Mouse (Mus musculus) small intestine, adult 2 months (tissue): ENCODE measurements around the gene Gm28308. TPM values are rescaled to one million over a fixed set of nuclear protein-coding genes. Genes with fewer than 3 reads are reported as not detected.
A peak's percentile ranks its signal among the peaks of the same experiment; 100 is the strongest.

Experiments
- H3K27ac ChIP-seq: fragments of 200-500 bp; 2 replicates; pipeline ENCODE4 v1.5.1; 2012; ENCODE audit warnings: low read depth, low read length, control low read depth, inconsistent platforms; ENCODE audit not compliant: insufficient read depth
- H3K27me3 ChIP-seq: fragments of 200-500 bp; 2 replicates; pipeline ENCODE4 v1.6.1; 2012; ENCODE audit warnings: mild to moderate bottlenecking, moderate library complexity, low read length, inconsistent platforms; ENCODE audit not compliant: control insufficient read depth, insufficient read depth
- H3K36me3 ChIP-seq: fragments of 200-500 bp; 2 replicates; pipeline ENCODE4 v1.6.1; 2012; ENCODE audit warnings: mild to moderate bottlenecking, low read length, control low read depth, inconsistent platforms; ENCODE audit not compliant: control insufficient read depth, insufficient read depth
- H3K4me1 ChIP-seq: fragments of 200-500 bp; 2 replicates; pipeline ENCODE4 v1.6.1; 2012; ENCODE audit warnings: low read length, inconsistent platforms, mixed read lengths; ENCODE audit not compliant: control insufficient read depth, insufficient read depth, insufficient read length
- H3K4me3 ChIP-seq: fragments of 200-500 bp; 2 replicates; pipeline ENCODE4 v1.5.1; 2012; ENCODE audit warnings: low read depth, mild to moderate bottlenecking, control low read depth, inconsistent platforms, low read length, moderate library complexity
- CTCF ChIP-seq: fragments of 200-500 bp; IDR thresholded peaks from 2 replicates; pipeline ENCODE4 v1.5.1; 2012; ENCODE audit warnings: low read depth, mild to moderate bottlenecking, control low read depth, inconsistent platforms, low read length, moderate library complexity, mixed read lengths; ENCODE audit not compliant: insufficient replicate concordance, insufficient read length; ENCODE audit errors: extremely low read depth
- POLR2A ChIP-seq: fragments of 200-500 bp; IDR thresholded peaks from 2 replicates; pipeline ENCODE4 v1.6.1; 2012; ENCODE audit warnings: low read depth, mild to moderate bottlenecking, control low read depth, inconsistent platforms, low read length, moderate library complexity
- WGBS: fragments of 180-500 bp; shearing (Covaris S2); methylation state at CpG from one replicate; pipeline ENCODE4 v1.1.7; 2018; 5-methylcytosine and 5-hydroxymethylcytosine counted together
- polyA plus RNA-seq: library from polyadenylated mRNA; depleted of rRNA; stranded (reverse); fragments of >200 nt; gene quantifications from 2 replicates; pipeline ENCODE4 v1.2.3, GENCODE M21; 2012

The Gm28308 gene
- polyA plus RNA-seq, 1 experiment: 0.58 TPM

DNA sequence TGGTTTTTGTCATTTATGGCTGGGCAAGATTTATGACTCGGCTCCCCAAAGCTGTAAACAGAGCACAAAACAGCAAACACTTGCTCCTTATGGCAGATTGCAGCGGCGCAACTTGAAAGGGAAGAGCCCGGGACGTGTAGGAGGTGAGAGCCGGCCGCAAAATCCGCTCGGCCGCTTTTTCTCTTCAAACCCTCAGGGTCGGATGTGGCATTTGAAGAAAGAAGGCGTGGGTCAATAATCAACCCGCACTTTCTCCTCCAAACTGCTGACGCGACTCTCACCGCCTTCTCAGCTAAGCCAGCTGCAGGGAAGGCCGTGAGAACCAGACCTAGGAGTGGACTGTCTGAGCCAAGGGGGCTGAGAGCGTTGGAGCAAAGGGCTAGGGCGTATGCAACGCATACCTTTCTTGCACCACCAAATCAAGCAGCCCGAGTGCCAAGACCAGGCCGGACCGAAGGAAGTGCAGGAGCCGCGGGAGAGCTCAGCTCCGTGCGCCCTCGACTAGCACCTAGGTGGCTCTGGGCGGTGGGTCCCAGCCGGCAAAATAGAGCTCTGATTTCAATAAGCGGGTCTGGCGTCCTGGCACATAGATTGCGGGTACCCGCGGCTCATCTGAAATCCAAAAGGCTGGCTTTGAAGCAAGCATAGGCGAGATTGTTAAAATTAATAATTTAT is 35.9 kb downstream of the Gm28308 start, which contains the start of gene 5730596B20Rik:
Gene 5730596B20Rik, plus strand, starts transcription at position 438 of the 675 bp plus-strand sequence.
- no peaks in the 10 kb centered on the region for H3K36me3 ChIP-seq

DNA sequence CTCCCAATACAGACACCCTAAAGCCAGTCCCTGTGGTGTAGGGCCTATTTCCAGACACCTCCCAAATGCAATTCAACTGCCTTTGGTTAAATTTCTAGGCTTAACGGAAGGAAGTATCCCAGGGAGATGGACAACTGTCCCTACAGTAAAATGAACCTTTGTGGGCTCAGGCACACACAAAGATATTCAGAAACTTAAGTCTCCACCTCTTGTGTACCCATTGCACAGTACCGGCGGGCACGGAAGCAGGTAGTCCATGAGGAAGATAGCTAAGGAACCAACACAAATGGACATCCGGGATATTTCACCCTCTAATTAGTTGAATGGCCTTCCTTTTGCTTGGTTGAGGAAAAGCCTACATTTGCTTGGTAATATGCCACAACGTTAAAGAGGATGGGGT is 36.7 kb downstream of the Gm28308 start:
- Histone ChIP-seq H3K4me3 (peak overlapping the region; percentile 60), H3K36me3 (no peaks in the 10 kb centered on the region), H3K27me3 (peaks cover 38% of the 10 kb centered on the region), H3K27ac (peak overlapping the region; percentile 65), H3K4me1 (peaks cover 3% of the 10 kb centered on the region; the same call in 1 of the 2 replicates)
- WGBS: 18% methylated on average over 6 of the region's 6 CpGs
- TF ChIP-seq POLR2A: no peak
- TF ChIP-seq CTCF: no peak

More for the DNA sequence above, 35.9 kb downstream of the Gm28308 start, which contains the start of gene 5730596B20Rik:
- TF ChIP-seq POLR2A (peak; percentile 29; the same call in 1 of the 2 replicates), CTCF (no peak)
- Histone ChIP-seq H3K4me1 (peaks cover 2% of the 10 kb centered on the region; the same call in 1 of the 2 replicates), H3K4me3 (peak within 1 kb of the TSS; percentile 60), H3K27me3 (peaks cover 34% of the 10 kb centered on the region), H3K27ac (peak within 1 kb of the TSS; percentile 65)
- WGBS: 8% methylated on average over 36 of the region's 36 CpGs

DNA sequence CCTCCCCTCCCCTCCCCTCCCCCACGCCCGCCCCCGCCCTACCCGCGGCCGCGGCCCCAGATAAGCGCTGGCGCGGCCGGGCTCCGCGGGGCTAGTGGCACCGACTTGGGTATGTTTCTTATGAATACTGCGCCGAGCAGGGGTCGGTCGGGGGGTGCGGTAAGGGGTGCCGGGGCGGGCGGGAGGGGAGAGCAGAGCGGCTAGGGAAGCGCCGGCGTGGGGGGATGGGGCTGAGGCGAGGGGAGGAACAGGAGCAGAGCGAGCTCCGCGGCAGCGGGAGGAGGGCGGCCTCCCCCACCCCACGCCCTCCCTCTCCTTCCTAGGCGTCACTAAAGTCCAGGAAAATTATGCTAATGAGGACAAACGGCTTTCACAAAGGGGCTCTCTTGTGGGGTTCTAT is 37.3 kb downstream of the Gm28308 start:
- Histone ChIP-seq H3K27me3 (peaks cover 40% of the 10 kb centered on the region), H3K27ac (peak overlapping the region; percentile 65; the same call in 1 of the 2 replicates), H3K4me1 (peaks cover 3% of the 10 kb centered on the region; the same call in 1 of the 2 replicates), H3K4me3 (peak overlapping the region; percentile 59), H3K36me3 (no peaks in the 10 kb centered on the region)
- 26% methylated on average over 20 of the region's 35 CpGs for WGBS
- TF ChIP-seq CTCF (no peak), POLR2A (no peak)

DNA sequence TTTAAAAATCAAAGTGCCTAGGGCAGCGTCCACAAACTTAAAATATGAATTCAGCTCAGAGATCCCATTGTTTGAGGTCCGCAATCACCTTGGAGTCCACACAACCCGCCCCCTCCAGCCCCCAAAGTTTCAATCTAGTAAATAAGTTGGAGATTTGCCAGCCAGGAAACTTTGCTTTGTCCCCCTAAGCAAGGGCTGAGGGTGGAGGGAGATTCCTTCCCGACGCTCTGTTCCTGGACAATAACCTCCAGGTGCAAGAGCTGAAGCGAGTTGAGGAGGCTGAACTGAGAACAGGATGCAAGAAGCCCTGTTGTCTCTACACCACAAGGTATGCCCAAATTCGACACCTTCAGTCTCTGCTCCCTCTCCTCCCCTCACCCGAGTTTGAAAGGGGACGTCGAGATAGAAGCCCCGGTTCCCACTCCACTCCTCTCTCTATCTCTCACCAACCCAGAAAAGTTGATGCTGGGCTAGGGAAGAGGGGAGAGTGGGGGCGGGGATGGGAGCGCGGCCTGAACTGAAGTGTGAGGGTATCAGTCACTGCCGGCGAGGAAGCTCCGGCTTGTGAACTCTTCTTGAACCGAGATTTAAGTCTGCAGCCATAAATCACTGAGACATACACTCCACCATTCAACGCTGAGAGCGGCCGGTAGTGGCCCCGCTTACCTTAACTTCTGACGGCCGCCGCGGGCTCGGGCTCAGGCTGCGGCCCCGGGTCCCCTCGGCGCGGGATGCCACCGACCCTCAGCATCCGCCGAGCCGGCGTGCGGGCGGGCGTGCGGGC is 38.0 kb downstream of the Gm28308 start:
- 19% methylated on average over 39 of the region's 41 CpGs for WGBS
- peak overlapping the region; percentile 72 for H3K27ac ChIP-seq
- TF ChIP-seq POLR2A: no peak
- no peak for TF ChIP-seq CTCF

DNA sequence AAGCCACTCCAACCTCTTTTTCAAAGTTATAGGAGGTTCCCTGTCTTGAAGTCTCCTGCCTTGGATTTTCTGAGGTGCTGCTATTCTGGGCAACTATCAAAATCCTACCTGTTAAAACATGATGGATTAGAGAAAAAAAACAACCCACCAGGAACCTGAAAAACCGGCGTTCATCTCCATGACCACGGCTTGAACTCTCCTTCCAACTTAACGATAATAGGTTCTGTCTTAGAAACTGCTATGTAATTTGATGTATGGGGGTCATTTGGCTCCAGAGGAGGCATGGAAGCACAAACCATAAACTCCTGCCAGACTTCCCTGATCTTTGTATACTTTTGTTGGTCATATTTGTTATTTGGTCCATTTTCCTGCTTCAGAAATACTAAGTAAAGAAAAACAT is 39.5 kb downstream of the Gm28308 start:
- H3K27ac ChIP-seq: no peak overlapping the region
- H3K27me3 ChIP-seq: peaks cover 41% of the 10 kb centered on the region
- peaks cover 10% of the 10 kb centered on the region; the same call in 1 of the 2 replicates for H3K4me1 ChIP-seq
- WGBS: 49% methylated on average over 4 of the region's 4 CpGs
- TF ChIP-seq CTCF (no peak), POLR2A (no peak)
- H3K36me3 ChIP-seq: no peaks in the 10 kb centered on the region
- H3K4me3 ChIP-seq: no peak overlapping the region

More for the DNA sequence above, 38.0 kb downstream of the Gm28308 start:
- Histone ChIP-seq H3K4me3 (peak overlapping the region; percentile 59), H3K27me3 (peaks cover 44% of the 10 kb centered on the region), H3K4me1 (peaks cover 8% of the 10 kb centered on the region; the same call in 1 of the 2 replicates), H3K36me3 (no peaks in the 10 kb centered on the region)

DNA sequence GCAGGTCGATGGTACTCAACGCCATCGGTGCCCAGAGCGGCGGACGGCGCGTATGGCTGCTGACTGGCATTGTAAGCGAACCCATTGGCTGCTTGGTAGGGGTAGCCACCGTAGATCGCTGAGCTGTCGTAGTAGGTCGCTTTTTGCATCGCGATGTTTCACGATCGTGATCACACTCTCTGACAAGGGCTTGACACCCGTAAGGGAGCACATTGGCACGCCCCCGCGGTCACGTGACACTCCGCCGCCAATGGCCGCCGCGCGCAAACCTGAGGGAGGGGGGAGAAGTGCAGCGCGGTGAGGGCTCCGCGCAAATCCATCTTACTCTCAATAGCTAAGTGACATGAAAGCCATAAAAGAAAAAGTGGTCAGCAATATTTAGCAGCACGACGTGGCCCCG is 40.6 kb downstream of the Gm28308 start:
- H3K4me3 ChIP-seq: peak overlapping the region; percentile 46
- WGBS: 24% methylated on average over 35 of the region's 35 CpGs

DNA sequence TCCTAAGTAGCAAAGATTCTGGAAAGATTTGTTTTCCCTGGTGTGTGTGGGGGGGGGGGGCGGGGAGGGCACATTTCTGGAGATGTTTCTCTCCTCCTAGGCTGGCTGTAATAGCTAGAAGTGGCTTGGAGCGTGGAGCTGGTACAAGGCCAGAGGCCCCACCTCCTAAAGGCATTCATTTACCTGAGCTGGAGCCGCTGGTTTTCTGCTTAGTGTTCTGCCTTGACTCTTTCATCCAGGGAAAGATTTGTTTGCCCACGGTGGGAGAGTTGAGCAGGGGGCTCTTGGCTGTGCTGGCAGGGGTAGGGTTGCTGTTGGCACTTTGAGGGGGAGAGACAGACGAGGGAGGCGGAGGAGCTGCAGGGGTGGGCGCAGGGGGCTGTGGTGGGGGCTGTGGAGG is 41.2 kb downstream of the Gm28308 start:
- Histone ChIP-seq H3K4me3 (no peak overlapping the region), H3K36me3 (no peaks in the 10 kb centered on the region), H3K27me3 (peaks cover 39% of the 10 kb centered on the region), H3K27ac (no peak overlapping the region), H3K4me1 (peaks cover 10% of the 10 kb centered on the region; the same call in 1 of the 2 replicates)
- WGBS: 53% methylated on average over 7 of the region's 7 CpGs
- TF ChIP-seq CTCF (no peak), POLR2A (no peak)

More for the DNA sequence above, 40.6 kb downstream of the Gm28308 start:
- no peak for TF ChIP-seq POLR2A
- TF ChIP-seq CTCF: no peak
- no peaks in the 10 kb centered on the region for H3K36me3 ChIP-seq
- H3K4me1 ChIP-seq: peaks cover 10% of the 10 kb centered on the region; the same call in 1 of the 2 replicates
- peaks cover 42% of the 10 kb centered on the region for H3K27me3 ChIP-seq
- H3K27ac ChIP-seq: peak overlapping the region; percentile 66
